Mouse (Mus musculus) frontal cortex, postnatal 25 days (tissue): ENCODE measurements around the gene Gm12216.

ENCODE experiments used
- DNase-seq, 2 experiments: peaks; one replicate each; pipeline ENCODE4 v3.0.0; 2022; ENCODE audit warnings: low spot score in 2 of 2

The Gm12216 gene

GRCm38 (mm10) chr11:53821230-53821944, 37.7 kb downstream of the Gm12216 start:
- no peak for DNase-seq

GRCm38 (mm10) chr11:53820516-53821170, 38.4 kb downstream of the Gm12216 start:
- no peak for DNase-seq

- no peak for DNase-seq
Measured at GRCm38 (mm10) chr11:53819511-53819910, 39.5 kb downstream of the Gm12216 start.

GRCm38 (mm10) chr11:53818794-53819193, 40.3 kb downstream of the Gm12216 start:
- no peak for DNase-seq

GRCm38 (mm10) chr11:53816841-53817375, 42.1 kb downstream of the Gm12216 start:
- no peak for DNase-seq

- no peak for DNase-seq
Measured at GRCm38 (mm10) chr11:53814810-53815209, 44.2 kb downstream of the Gm12216 start.

GRCm38 (mm10) chr11:53813001-53813868, 45.8 kb downstream of the Gm12216 start:
- no peak for DNase-seq

GRCm38 (mm10) chr11:53811312-53811711, 47.7 kb downstream of the Gm12216 start:
- DNase-seq = no peak

GRCm38 (mm10) chr11:53810749-53811148, 48.3 kb downstream of the Gm12216 start:
- DNase-seq = no peak

GRCm38 (mm10) chr11:53810156-53810555, 48.9 kb downstream of the Gm12216 start:
- DNase-seq = no peak

- no peak for DNase-seq
Measured at GRCm38 (mm10) chr11:53809354-53809753, 49.7 kb downstream of the Gm12216 start.

GRCm38 (mm10) chr11:53805786-53806185, 53.3 kb downstream of the Gm12216 start:
- no peak for DNase-seq

GRCm38 (mm10) chr11:53804569-53805344, 54.3 kb downstream of the Gm12216 start:
- no peak for DNase-seq

- no peak for DNase-seq
Measured at GRCm38 (mm10) chr11:53803494-53803893, 55.6 kb downstream of the Gm12216 start.

- no peak for DNase-seq
Measured at GRCm38 (mm10) chr11:53803093-53803492, 56.0 kb downstream of the Gm12216 start.

- no peak for DNase-seq
Measured at GRCm38 (mm10) chr11:53800975-53801374, 58.1 kb downstream of the Gm12216 start.

- no peak for DNase-seq
Measured at GRCm38 (mm10) chr11:53800036-53800435, 59.0 kb downstream of the Gm12216 start.

GRCm38 (mm10) chr11:53798041-53798711, 60.9 kb downstream of the Gm12216 start:
- no peak for DNase-seq

GRCm38 (mm10) chr11:53797386-53797920, 61.6 kb downstream of the Gm12216 start:
- DNase-seq = no peak

- no peak for DNase-seq
Measured at GRCm38 (mm10) chr11:53796409-53797151, 62.5 kb downstream of the Gm12216 start.
